Mouse (Mus musculus): ENCODE data around the gene Usp53.

- no peak for TF ChIP-seq CTCF (IDR thresholded peaks at IDR 0.05; ENCODE audit: extremely low read depth, insufficient read length, insufficient replicate concordance, low read depth, low read length)
- no peak for TF ChIP-seq POLR2A (IDR thresholded peaks at IDR 0.05; ENCODE audit: low read depth, low read length)
Measured at GRCm38 (mm10) chr3:122986906-122987305, 2.6 kb upstream of the Usp53 start.
